Mouse (Mus musculus) urinary bladder, postnatal 4 days (tissue): ENCODE measurements around the gene Cftr.

Experiments used
- DNase-seq, 2 experiments: peaks; one replicate each; pipeline ENCODE4 v3.0.0; 2021 to 2022; ENCODE audit warnings: low spot score in 2 of 2

Gene Cftr

GRCm38 (mm10) chr6:18170311-18170922 is at the start of gene Cftr:
Gene Cftr (plus strand): TSS chr6:18170687.
- DNase-seq, result no peak

DNA sequence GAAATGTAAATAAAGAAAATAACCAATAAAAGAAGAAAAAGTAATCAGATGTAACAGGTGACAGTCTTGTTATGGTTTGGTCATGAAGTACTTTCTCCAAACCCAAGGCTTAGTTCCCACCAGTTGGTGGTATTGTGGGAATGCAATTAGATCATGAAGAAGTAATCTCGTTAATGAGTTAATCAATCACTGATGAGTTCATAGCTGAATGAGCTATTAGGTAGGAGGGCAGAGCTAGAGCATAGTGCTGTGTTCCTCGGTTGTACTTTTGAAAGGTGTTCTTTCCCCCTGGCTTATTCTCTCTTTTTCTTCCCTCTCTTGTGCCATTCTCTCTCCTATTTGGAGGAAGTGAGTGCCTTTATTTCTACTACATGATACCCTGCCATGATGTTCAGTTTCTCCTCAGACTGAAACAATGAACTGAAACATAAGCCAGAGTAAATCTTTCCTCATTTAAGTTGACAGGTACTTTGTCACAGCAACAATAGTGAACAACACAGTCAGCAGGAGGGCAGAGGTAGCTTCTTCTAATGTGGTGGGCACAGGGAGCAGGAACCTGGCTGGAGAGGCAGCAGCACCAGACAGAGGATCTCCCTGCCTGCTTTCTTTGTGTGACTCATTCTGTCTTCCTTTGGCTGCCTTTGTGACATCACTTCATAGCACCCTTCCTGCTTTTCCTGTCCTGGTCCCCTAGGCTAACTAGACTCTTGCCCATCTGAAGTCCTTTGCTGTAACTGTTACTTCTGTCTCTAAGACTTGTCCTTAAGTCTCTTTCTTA is 43.1 kb upstream of the Cftr start:
- DNase-seq, result no peak

- DNase-seq, result no peak
Observed at GRCm38 (mm10) chr6:18128059-18128458, 42.4 kb upstream of the Cftr start.

- no peak for DNase-seq
Observed at GRCm38 (mm10) chr6:18135246-18135645, 35.2 kb upstream of the Cftr start.

- no peak for DNase-seq
Observed at GRCm38 (mm10) chr6:18153031-18153430, 17.5 kb upstream of the Cftr start.

DNA sequence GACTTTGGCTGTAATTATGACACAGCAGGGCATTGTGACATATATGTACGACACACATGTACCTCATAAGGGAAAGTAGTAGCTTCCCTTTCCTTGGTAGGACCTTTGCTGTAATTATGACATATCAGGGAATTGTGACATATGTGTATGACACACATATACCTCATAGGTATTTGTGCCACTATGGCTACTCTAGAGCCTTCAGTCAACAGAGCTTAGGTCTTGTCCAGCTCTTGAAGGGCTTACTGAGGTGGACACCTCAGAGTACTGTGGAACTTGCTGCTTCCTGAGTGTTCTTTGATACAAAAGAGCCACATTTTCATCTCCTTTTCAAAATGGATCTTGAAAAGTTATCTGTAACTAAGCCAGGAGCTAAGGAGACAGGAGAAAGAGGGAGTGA is 869 bp upstream of the Cftr start:
- no peak for DNase-seq

DNA sequence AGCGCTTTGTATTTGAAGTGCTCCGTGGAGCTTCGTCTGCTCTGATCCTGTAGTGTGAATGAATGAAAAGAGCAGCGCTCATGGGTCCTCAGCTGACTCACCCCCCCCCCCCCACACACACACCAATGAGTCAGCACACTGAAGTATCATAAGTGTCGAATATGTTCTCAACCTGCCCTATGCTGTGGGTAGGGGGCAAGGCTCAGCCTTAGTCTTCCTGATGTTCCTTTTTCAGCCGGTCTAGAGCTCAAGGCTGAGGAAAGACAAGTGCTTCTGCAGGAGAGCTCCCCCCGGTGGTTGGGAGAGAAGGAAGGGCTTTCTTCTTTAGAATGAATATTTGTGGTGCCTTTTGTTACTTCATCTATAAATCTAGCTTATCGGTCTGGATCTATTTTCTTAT is 1.1 kb downstream of the Cftr start:
- no peak for DNase-seq

GRCm38 (mm10) chr6:18177509-18177908 is 7.0 kb downstream of the Cftr start:
- no peak for DNase-seq

GRCm38 (mm10) chr6:18180665-18181064 is 10.2 kb downstream of the Cftr start:
- no peak for DNase-seq

- DNase-seq, result no peak
Observed at GRCm38 (mm10) chr6:18182903-18183302, 12.4 kb downstream of the Cftr start.

- DNase-seq, result no peak
Observed at GRCm38 (mm10) chr6:18220691-18221090, 50.2 kb downstream of the Cftr start.

DNA sequence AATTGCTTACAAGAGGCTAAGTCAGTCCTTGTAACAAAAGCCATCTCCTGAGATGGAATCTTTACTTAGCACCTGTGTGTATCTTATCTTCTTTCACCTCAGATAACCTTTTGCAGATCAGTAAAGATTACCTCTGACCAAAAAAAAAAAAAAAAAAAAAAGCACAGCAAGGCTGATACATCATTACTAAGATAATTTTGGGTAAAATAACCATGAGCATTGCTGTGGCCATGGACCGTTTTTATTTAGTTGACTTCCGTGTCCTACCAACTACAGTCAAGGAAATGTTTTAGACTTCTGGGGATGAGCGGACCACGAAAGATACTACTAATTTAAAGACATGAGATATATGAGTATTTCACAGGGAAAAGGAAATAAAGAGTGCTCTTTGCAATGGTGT is 52.7 kb downstream of the Cftr start:
- no peak for DNase-seq

GRCm38 (mm10) chr6:18225157-18225556 is 54.7 kb downstream of the Cftr start:
- no peak for DNase-seq

DNA sequence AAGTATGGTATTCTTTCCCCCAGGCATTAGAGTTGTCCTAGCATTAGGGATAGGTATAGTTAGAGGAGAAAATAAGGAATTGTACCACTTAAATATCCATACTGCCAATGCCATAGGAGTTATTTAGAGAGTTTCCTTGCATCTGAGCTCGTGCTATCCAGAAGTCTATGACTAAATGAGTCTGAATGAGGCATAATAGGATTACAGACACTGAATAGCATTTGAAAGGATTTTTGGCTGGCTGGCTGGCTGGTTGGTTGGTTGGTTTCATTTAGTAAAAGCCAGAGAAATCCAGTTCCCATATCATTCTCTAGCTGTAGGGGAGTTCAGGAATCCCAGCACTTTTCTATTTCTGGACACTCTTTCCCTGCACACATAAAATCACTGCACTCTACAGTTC is 76.0 kb downstream of the Cftr start:
- DNase-seq, result no peak

- DNase-seq, result no peak
Observed at GRCm38 (mm10) chr6:18247891-18248463, 77.5 kb downstream of the Cftr start.

DNA sequence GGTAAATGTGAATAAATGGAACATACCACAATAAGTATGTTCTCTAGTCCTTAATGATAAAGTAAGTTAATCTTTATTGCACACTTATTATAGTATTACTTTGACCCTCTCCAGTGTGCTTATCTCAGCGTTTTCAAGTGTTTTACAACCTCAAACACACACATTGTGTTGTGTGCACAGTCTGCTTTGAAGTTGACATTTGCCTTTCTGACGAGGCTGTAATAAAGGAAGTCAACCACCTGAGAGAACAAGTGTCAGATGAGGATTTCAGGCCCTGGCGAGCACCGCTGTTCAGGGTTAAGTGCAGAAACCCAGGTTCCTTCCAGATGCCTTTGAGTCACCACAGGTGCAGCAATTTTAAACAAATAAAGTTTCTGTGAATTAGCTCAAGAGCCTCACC is 78.0 kb downstream of the Cftr start:
- no peak for DNase-seq

- DNase-seq, result no peak
Observed at GRCm38 (mm10) chr6:18254586-18254985, 84.1 kb downstream of the Cftr start.

- no peak for DNase-seq
Observed at GRCm38 (mm10) chr6:18270983-18271382, 100.5 kb downstream of the Cftr start.

DNA sequence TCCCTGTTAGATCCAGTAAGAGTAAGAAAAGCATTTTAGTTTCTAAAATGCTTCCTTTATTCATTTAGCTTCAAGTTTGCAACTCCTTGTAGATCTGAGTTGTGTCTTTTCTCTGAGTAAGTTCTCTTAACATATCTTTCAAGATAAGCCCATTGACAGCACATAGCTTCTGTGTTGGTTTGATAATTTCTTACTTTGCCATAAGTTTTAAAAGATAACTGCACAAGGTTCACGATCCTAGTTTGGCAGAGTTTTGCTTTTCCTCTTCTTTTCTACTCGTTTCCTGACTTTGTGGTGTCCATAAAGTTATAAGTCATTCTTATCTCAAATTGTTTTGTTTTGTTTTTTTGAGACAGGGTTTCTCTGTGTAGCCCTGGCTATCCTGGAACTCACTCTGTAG is 130.3 kb downstream of the Cftr start:
- no peak for DNase-seq

- no peak for DNase-seq
Observed at GRCm38 (mm10) chr6:18302105-18302504, 131.6 kb downstream of the Cftr start.

GRCm38 (mm10) chr6:18303228-18303627 is 132.7 kb downstream of the Cftr start:
- DNase-seq, result no peak

- DNase-seq, result no peak
Observed at GRCm38 (mm10) chr6:18305130-18305529, 134.6 kb downstream of the Cftr start.

GRCm38 (mm10) chr6:18310983-18311382 is 140.5 kb downstream of the Cftr start:
- DNase-seq, result no peak
